Mouse (Mus musculus): ENCODE measurements around the gene Rad9b. TPM values are rescaled to one million over a fixed set of nuclear protein-coding genes. Genes with fewer than 3 reads are reported as not detected.

Rad9b gene
- polyA plus RNA-seq, 1 experiment from 2014 or later, result 11.1 TPM

- WGBS, result under 1% methylated on average over 53 of the region's 53 CpGs
- no peaks in the 10 kb centered on the region for H3K27me3 ChIP-seq (ENCODE audit: insufficient read depth, low read length)
These were observed 18.2 kb upstream of the Rad9b start, which contains the start of gene Fam216a for GRCm38 (mm10) chr5:122372192-122372769. TSS of gene Fam216a (minus strand) at chr5:122372364.

GRCm38 (mm10) chr5:122371591-122372191, 17.7 kb upstream of the Rad9b start, which contains the start of gene Gpn3:
TSS of gene Gpn3 (plus strand) at chr5:122371876.
- Histone ChIP-seq H3K27me3 (ENCODE audit: insufficient read depth, low read length) (no peaks in the 10 kb centered on the region), H3K36me3 (ENCODE audit: insufficient read depth, low read length) (peaks cover 29% of the 10 kb centered on the region), H3K4me1 (ENCODE audit: insufficient read depth, low read length) (peaks cover 16% of the 10 kb centered on the region), H3K4me3 (ENCODE audit: low read length) (peak within 1 kb of the TSS; percentile 90), H3K27ac (ENCODE audit: low read length) (peak within 1 kb of the TSS; percentile 90), H3K9ac (replicated peaks; ENCODE audit: low read length) (peak within 1 kb of the TSS; percentile 85), H3K4me2 (replicated peaks; ENCODE audit: low read depth, low read length) (peak within 1 kb of the TSS; percentile 84), H3K9me3 (ENCODE audit: low read length) (no peaks in the 10 kb centered on the region)
- WGBS, result under 1% methylated on average over 30 of the region's 46 CpGs
- ATAC-seq (ENCODE audit: low FRiP score, low TSS enrichment), result peak; percentile 76

More at GRCm38 (mm10) chr5:122372192-122372769, 18.2 kb upstream of the Rad9b start, which contains the start of gene Fam216a:
- Histone ChIP-seq H3K36me3 (ENCODE audit: insufficient read depth, low read length) (peaks cover 29% of the 10 kb centered on the region), H3K4me3 (ENCODE audit: low read length) (peak within 1 kb of the TSS; percentile 90), H3K9ac (replicated peaks; ENCODE audit: low read length) (peak within 1 kb of the TSS; percentile 85), H3K4me2 (replicated peaks; ENCODE audit: low read depth, low read length) (peak within 1 kb of the TSS; percentile 84), H3K4me1 (ENCODE audit: insufficient read depth, low read length) (peaks cover 16% of the 10 kb centered on the region), H3K9me3 (ENCODE audit: low read length) (no peaks in the 10 kb centered on the region), H3K27ac (ENCODE audit: low read length) (peak within 1 kb of the TSS; percentile 90)
- peak; percentile 94 for ATAC-seq (ENCODE audit: low FRiP score, low TSS enrichment)

- Histone ChIP-seq H3K9ac (replicated peaks; ENCODE audit: low read length) (peak overlapping the region; percentile 92), H3K27me3 (ENCODE audit: insufficient read depth, low read length) (no peaks in the 10 kb centered on the region), H3K4me3 (ENCODE audit: low read length) (peak overlapping the region; percentile 89), H3K36me3 (ENCODE audit: insufficient read depth, low read length) (peaks cover 5% of the 10 kb centered on the region; the same call in 1 of the 2 replicates), H3K9me3 (ENCODE audit: low read length) (no peaks in the 10 kb centered on the region), H3K4me1 (ENCODE audit: insufficient read depth, low read length) (0 out of 2 replicates have a peak, but pooled peaks cover 5% of the 10 kb centered on the region), H3K4me2 (replicated peaks; ENCODE audit: low read depth, low read length) (peak overlapping the region; percentile 68), H3K27ac (ENCODE audit: low read length) (peak overlapping the region; percentile 76)
- peak; percentile 85; the same call in 1 of the 2 replicates for ATAC-seq (ENCODE audit: low FRiP score, low TSS enrichment)
- WGBS, result 0% methylated on average over 53 of the region's 57 CpGs
These were observed 547 bp upstream of the Rad9b start for GRCm38 (mm10) chr5:122354492-122355067.

GRCm38 (mm10) chr5:122345777-122346176, 8.3 kb downstream of the Rad9b start:
- peaks cover 3% of the 10 kb centered on the region; the same call in 1 of the 2 replicates for H3K9me3 ChIP-seq (ENCODE audit: low read length)
- no peak overlapping the region for H3K4me2 ChIP-seq (replicated peaks; ENCODE audit: low read depth, low read length)
- H3K9ac ChIP-seq (replicated peaks; ENCODE audit: low read length), result no peak overlapping the region
- no peaks in the 10 kb centered on the region for H3K27me3 ChIP-seq (ENCODE audit: insufficient read depth, low read length)
- 81% methylated on average over 4 of the region's 4 CpGs for WGBS
- no peak overlapping the region for H3K27ac ChIP-seq (ENCODE audit: low read length)
- H3K36me3 ChIP-seq (ENCODE audit: insufficient read depth, low read length), result no peaks in the 10 kb centered on the region
- no peak overlapping the region for H3K4me3 ChIP-seq (ENCODE audit: low read length)
- no peaks in the 10 kb centered on the region for H3K4me1 ChIP-seq (ENCODE audit: insufficient read depth, low read length)
- ATAC-seq (ENCODE audit: low FRiP score, low TSS enrichment), result no peak

GRCm38 (mm10) chr5:122344260-122344659, 9.8 kb downstream of the Rad9b start:
- Histone ChIP-seq H3K9me3 (ENCODE audit: low read length) (peaks cover 3% of the 10 kb centered on the region; the same call in 1 of the 2 replicates), H3K4me2 (replicated peaks; ENCODE audit: low read depth, low read length) (no peak overlapping the region), H3K4me1 (ENCODE audit: insufficient read depth, low read length) (no peaks in the 10 kb centered on the region), H3K27me3 (ENCODE audit: insufficient read depth, low read length) (no peaks in the 10 kb centered on the region), H3K4me3 (ENCODE audit: low read length) (no peak overlapping the region), H3K9ac (replicated peaks; ENCODE audit: low read length) (no peak overlapping the region), H3K36me3 (ENCODE audit: insufficient read depth, low read length) (no peaks in the 10 kb centered on the region), H3K27ac (ENCODE audit: low read length) (no peak overlapping the region)
- ATAC-seq (ENCODE audit: low FRiP score, low TSS enrichment), result no peak
- 6% methylated on average over 5 of the region's 5 CpGs for WGBS

- WGBS, result 53% methylated on average over 7 of the region's 7 CpGs
- no peak overlapping the region for H3K9ac ChIP-seq (replicated peaks; ENCODE audit: low read length)
- peaks cover 3% of the 10 kb centered on the region; the same call in 1 of the 2 replicates for H3K9me3 ChIP-seq (ENCODE audit: low read length)
- H3K4me2 ChIP-seq (replicated peaks; ENCODE audit: low read depth, low read length), result no peak overlapping the region
- ATAC-seq (ENCODE audit: low FRiP score, low TSS enrichment), result no peak
- H3K27me3 ChIP-seq (ENCODE audit: insufficient read depth, low read length), result no peaks in the 10 kb centered on the region
- no peak overlapping the region for H3K4me3 ChIP-seq (ENCODE audit: low read length)
- no peak overlapping the region for H3K27ac ChIP-seq (ENCODE audit: low read length)
- no peaks in the 10 kb centered on the region for H3K36me3 ChIP-seq (ENCODE audit: insufficient read depth, low read length)
- no peaks in the 10 kb centered on the region for H3K4me1 ChIP-seq (ENCODE audit: insufficient read depth, low read length)
These were observed 10.3 kb downstream of the Rad9b start for GRCm38 (mm10) chr5:122343768-122344167.

GRCm38 (mm10) chr5:122342874-122343273, 11.2 kb downstream of the Rad9b start:
- no peaks in the 10 kb centered on the region for H3K27me3 ChIP-seq (ENCODE audit: insufficient read depth, low read length)
- no peak for ATAC-seq (ENCODE audit: low FRiP score, low TSS enrichment)
- no peaks in the 10 kb centered on the region for H3K36me3 ChIP-seq (ENCODE audit: insufficient read depth, low read length)

GRCm38 (mm10) chr5:122336554-122337294, 17.3 kb downstream of the Rad9b start:
- no peaks in the 10 kb centered on the region for H3K27me3 ChIP-seq (ENCODE audit: insufficient read depth, low read length)
- no peak overlapping the region for H3K4me2 ChIP-seq (replicated peaks; ENCODE audit: low read depth, low read length)
- H3K9me3 ChIP-seq (ENCODE audit: low read length), result no peaks in the 10 kb centered on the region
- no peak for ATAC-seq (ENCODE audit: low FRiP score, low TSS enrichment)
- H3K9ac ChIP-seq (replicated peaks; ENCODE audit: low read length), result no peak overlapping the region
- H3K36me3 ChIP-seq (ENCODE audit: insufficient read depth, low read length), result no peaks in the 10 kb centered on the region
- H3K27ac ChIP-seq (ENCODE audit: low read length), result no peak overlapping the region
- no peak overlapping the region for H3K4me3 ChIP-seq (ENCODE audit: low read length)
- H3K4me1 ChIP-seq (ENCODE audit: insufficient read depth, low read length), result no peaks in the 10 kb centered on the region
- WGBS, result 87% methylated on average over 7 of the region's 7 CpGs

More at GRCm38 (mm10) chr5:122342874-122343273, 11.2 kb downstream of the Rad9b start:
- Histone ChIP-seq H3K4me1 (ENCODE audit: insufficient read depth, low read length) (no peaks in the 10 kb centered on the region), H3K9ac (replicated peaks; ENCODE audit: low read length) (no peak overlapping the region), H3K27ac (ENCODE audit: low read length) (no peak overlapping the region), H3K9me3 (ENCODE audit: low read length) (peaks cover 3% of the 10 kb centered on the region; the same call in 1 of the 2 replicates), H3K4me2 (replicated peaks; ENCODE audit: low read depth, low read length) (no peak overlapping the region), H3K4me3 (ENCODE audit: low read length) (no peak overlapping the region)
- 74% methylated on average over 1 of the region's 1 CpGs for WGBS

GRCm38 (mm10) chr5:122334682-122335081, 19.4 kb downstream of the Rad9b start:
- no peak overlapping the region for H3K4me3 ChIP-seq (ENCODE audit: low read length)
- 84% methylated on average over 3 of the region's 3 CpGs for WGBS
- no peak overlapping the region for H3K9ac ChIP-seq (replicated peaks; ENCODE audit: low read length)
- no peaks in the 10 kb centered on the region for H3K36me3 ChIP-seq (ENCODE audit: insufficient read depth, low read length)
- no peak for ATAC-seq (ENCODE audit: low FRiP score, low TSS enrichment)
- no peaks in the 10 kb centered on the region for H3K9me3 ChIP-seq (ENCODE audit: low read length)
- no peaks in the 10 kb centered on the region for H3K4me1 ChIP-seq (ENCODE audit: insufficient read depth, low read length)
- no peaks in the 10 kb centered on the region for H3K27me3 ChIP-seq (ENCODE audit: insufficient read depth, low read length)
- no peak overlapping the region for H3K27ac ChIP-seq (ENCODE audit: low read length)
- H3K4me2 ChIP-seq (replicated peaks; ENCODE audit: low read depth, low read length), result no peak overlapping the region

All from kidney, embryonic 16.5 days (tissue).